In genomic region chr2:154567766-154568165, GRCm38 (mm10) we compare ENCODE assay signal across 8 mouse cellular contexts. TPM values are rescaled to one million over a fixed set of nuclear protein-coding genes. Genes with fewer than 3 reads are reported as not detected.
A peak's percentile ranks its signal among the peaks of the same experiment; 100 is the strongest.
DNase-seq lines count a peak whose midpoint lies in the region; ATAC-seq and TF ChIP-seq lines count a peak whose summit lies in the region.

No protein-coding gene starts in this region.

- peak overlapping the region; percentile 82 for H3K27ac ChIP-seq in heart, postnatal 0 days (ENCODE audit: low read depth)
- H3K27ac ChIP-seq in forebrain, embryonic 10.5 days: peak overlapping the region; percentile 98
- H3K27ac ChIP-seq in limb, embryonic 14.5 days (replicated peaks; ENCODE audit: low read depth, low read length): peak overlapping the region; percentile 16; the same call in 1 of the 2 replicates

- H3K79me2 ChIP-seq in myocyte (ENCODE audit: control insufficient read depth, insufficient read depth): peaks cover 15% of the 10 kb centered on the region

- TF ChIP-seq CTCF in heart, postnatal 0 days (IDR thresholded peaks at IDR 0.05; ENCODE audit: low read depth): no peak

- H3ac ChIP-seq in myocyte (ENCODE audit: control insufficient read depth, insufficient read length): no peak overlapping the region

- peak overlapping the region; percentile 98 for H3K4me2 ChIP-seq in heart, postnatal 0 days (ENCODE audit: low read depth, low read length)
- peak overlapping the region; percentile 76 for H3K4me2 ChIP-seq in limb, embryonic 14.5 days (replicated peaks; ENCODE audit: low read depth, low read length, severe bottlenecking)
- H3K4me2 ChIP-seq in myocyte (ENCODE audit: low read depth): peak overlapping the region; percentile 84

- no peak for ATAC-seq in heart, postnatal 0 days (ENCODE audit: insufficient read depth, low read depth)
- no peak for ATAC-seq in limb, embryonic 14.5 days (ENCODE audit: low FRiP score, low read depth)

- TF ChIP-seq POLR2A in limb, embryonic 14.5 days (IDR thresholded peaks at IDR 0.05; ENCODE audit: borderline replicate concordance, extremely low read depth, insufficient read depth, insufficient read length): no peak
- no peak for TF ChIP-seq POLR2A in myocyte (IDR thresholded peaks at IDR 0.05; ENCODE audit: insufficient read length, low read depth)

- H3K9me3 ChIP-seq in heart, postnatal 0 days (replicated peaks; ENCODE audit: control insufficient read depth, low read length): no peaks in the 10 kb centered on the region
- no peaks in the 10 kb centered on the region for H3K9me3 ChIP-seq in forebrain, embryonic 10.5 days
- no peaks in the 10 kb centered on the region for H3K9me3 ChIP-seq in limb, embryonic 14.5 days (ENCODE audit: control insufficient read depth, low read length)

- no peak for TF ChIP-seq EP300 in heart, postnatal 0 days (IDR thresholded peaks at IDR 0.05; ENCODE audit: low read depth)

- WGBS in heart, postnatal 0 days: 52% methylated on average over 2 of the region's 2 CpGs
- 83% methylated on average over 2 of the region's 2 CpGs for WGBS in forebrain, embryonic 10.5 days
- WGBS in limb, embryonic 14.5 days: 66% methylated on average over 2 of the region's 2 CpGs

- H3K27me3 ChIP-seq in heart, postnatal 0 days (ENCODE audit: control insufficient read depth, insufficient read depth, low read length): no peaks in the 10 kb centered on the region
- H3K27me3 ChIP-seq in forebrain, embryonic 10.5 days (ENCODE audit: poor library complexity, severe bottlenecking): peaks cover 10% of the 10 kb centered on the region; the same call in 1 of the 2 replicates
- no peaks in the 10 kb centered on the region for H3K27me3 ChIP-seq in limb, embryonic 14.5 days (ENCODE audit: control insufficient read depth, insufficient read depth, low read length)
- no peaks in the 10 kb centered on the region for H3K27me3 ChIP-seq in myocyte (ENCODE audit: control insufficient read depth, insufficient read depth, insufficient read length)

- peaks cover 21% of the 10 kb centered on the region; the same call in 1 of the 2 replicates for H3K4me1 ChIP-seq in heart, postnatal 0 days (ENCODE audit: control insufficient read depth, insufficient read depth)
- peaks cover 61% of the 10 kb centered on the region for H3K4me1 ChIP-seq in forebrain, embryonic 10.5 days
- H3K4me1 ChIP-seq in limb, embryonic 14.5 days (ENCODE audit: control insufficient read depth, insufficient read depth, low read length): peaks cover 33% of the 10 kb centered on the region

- H3K36me3 ChIP-seq in heart, postnatal 0 days (replicated peaks; ENCODE audit: control insufficient read depth, insufficient read depth, low read length): 0 out of 2 replicates have a peak, but pooled peaks cover 8% of the 10 kb centered on the region
- H3K36me3 ChIP-seq in forebrain, embryonic 10.5 days (replicated peaks): peaks cover 40% of the 10 kb centered on the region
- peaks cover 16% of the 10 kb centered on the region for H3K36me3 ChIP-seq in limb, embryonic 14.5 days (ENCODE audit: control insufficient read depth, insufficient read depth, low read length)
- H3K36me3 ChIP-seq in myocyte (ENCODE audit: control insufficient read depth, insufficient read depth): peaks cover 5% of the 10 kb centered on the region

- 0 out of 2 replicates have a peak overlapping the region, but pooled peaks have one; percentile 82 for H3K4me3 ChIP-seq in heart, postnatal 0 days (ENCODE audit: low read depth, low read length)
- peak overlapping the region; percentile 88 for H3K4me3 ChIP-seq in forebrain, embryonic 10.5 days
- peak overlapping the region; percentile 81 for H3K4me3 ChIP-seq in limb, embryonic 14.5 days (replicated peaks; ENCODE audit: low read length)
- H3K4me3 ChIP-seq in myocyte: peak overlapping the region; percentile 49

- H3K9ac ChIP-seq in heart, postnatal 0 days (replicated peaks; ENCODE audit: low read depth, low read length): 0 out of 2 replicates have a peak overlapping the region, but pooled peaks have one; percentile 9
- H3K9ac ChIP-seq in limb, embryonic 14.5 days (ENCODE audit: low read depth, low read length, severe bottlenecking): peak overlapping the region; percentile 82

- intact Hi-C loops in gastrocnemius, postnatal 14 days (cut with DNase I; ENCODE audit: low total_unique reads): no loop called here

- no peak for DNase-seq in heart, postnatal 0 days (ENCODE audit: low spot score)
- DNase-seq in heart, adult 9 months (ENCODE audit: low spot score in 2 of 2): no peak
- no peak for DNase-seq in forebrain, embryonic 10.5 days (ENCODE audit: extremely low spot score, low spot score)
- DNase-seq in limb, embryonic 14.5 days (ENCODE audit: low spot score): no peak
- no peak for DNase-seq in layer of hippocampus, postnatal 10 days (ENCODE audit: low spot score in 2 of 2)
- no peak for DNase-seq in spleen, postnatal 4 days (ENCODE audit: low spot score in 2 of 2)
- DNase-seq in gastrocnemius, postnatal 14 days: no peak

TF ChIP-seq in myocyte, 11 proteins besides CTCF, POLR2A, EP300 and RAD21 (continues in another document):
- TF ChIP-seq TCF12 (IDR thresholded peaks at IDR 0.05; ENCODE audit: insufficient read depth, poor library complexity, severe bottlenecking) (no peak), TCF3 (IDR thresholded peaks at IDR 0.05; ENCODE audit: insufficient read length, low read depth) (no peak), REST (IDR thresholded peaks at IDR 0.05; ENCODE audit: insufficient read depth, insufficient read length) (no peak), POLR2AphosphoS2 (IDR thresholded peaks at IDR 0.05; ENCODE audit: insufficient read length, low read depth) (no peak), MYOG (IDR thresholded peaks at IDR 0.05; ENCODE audit: control insufficient read depth in 1 of 3, insufficient read depth in 1 of 3, insufficient read length in 2 of 3, low read depth in 2 of 3) (no peak), MYOD1 (IDR thresholded peaks at IDR 0.05; ENCODE audit: control insufficient read depth in 1 of 3, insufficient read length in 2 of 3, low read depth in 2 of 3) (no peak), MAX (IDR thresholded peaks at IDR 0.05; ENCODE audit: low read depth) (no peak), SRF (IDR thresholded peaks at IDR 0.05; ENCODE audit: control insufficient read depth, insufficient read length, low read depth) (no peak), USF1 (IDR thresholded peaks at IDR 0.05; ENCODE audit: low read depth) (no peak), E2F4 (IDR thresholded peaks at IDR 0.05; ENCODE audit: insufficient read depth) (no peak)

RNA-seq across cellular contexts. Expression of gene E2f1, which starts 1.9 kb away (rescaled TPM):
- total RNA-seq in heart, postnatal 0 days (2014; rRNA removed; ENCODE audit: low replicate concordance): 8.4 and 11.0 TPM in 2 replicates
- polyA plus RNA-seq in heart, postnatal 0 days (2015; fragmentation: Nextera tagmentation; extraction: Ambion mirVana): 6.1 and 6.4 TPM in 2 replicates
- 27.8 and 28.6 TPM in 2 replicates for polyA plus RNA-seq in forebrain, embryonic 10.5 days (2016; fragmentation: Nextera tagmentation; extraction: Ambion mirVana)
- 38.3 and 41.8 TPM in 2 replicates for polyA plus RNA-seq in limb, embryonic 14.5 days (2012; rRNA removed)
- polyA plus RNA-seq in limb, embryonic 14.5 days (2014; fragmentation: Nextera tagmentation; extraction: Ambion mirVana): 9.3 and 9.4 TPM in 2 replicates
- 11.0 TPM for polyA plus RNA-seq in myocyte (2012; fragmentation: generic; extraction: Trizol)
- total RNA-seq in layer of hippocampus, postnatal 10 days (2021): 10 to 100 TPM in 1 of 2 experiments, 1 to 10 TPM in 1; 8.8 to 10.5 TPM
- 1 to 10 TPM; 2.5 to 3.1 TPM for total RNA-seq in gastrocnemius, postnatal 14 days (2021)

RNA-seq across cellular contexts. Expression of gene Necab3, which starts 9.1 kb away (rescaled TPM):
- 2.8 and 3.9 TPM in 2 replicates for total RNA-seq in heart, postnatal 0 days (2014; rRNA removed; ENCODE audit: low replicate concordance)
- polyA plus RNA-seq in heart, postnatal 0 days (2015; fragmentation: Nextera tagmentation; extraction: Ambion mirVana): 1.3 and 2.0 TPM in 2 replicates
- 3.6 and 3.9 TPM in 2 replicates for polyA plus RNA-seq in forebrain, embryonic 10.5 days (2016; fragmentation: Nextera tagmentation; extraction: Ambion mirVana)
- 6.7 and 8.0 TPM in 2 replicates for polyA plus RNA-seq in limb, embryonic 14.5 days (2012; rRNA removed)
- 3.8 and 3.9 TPM in 2 replicates for polyA plus RNA-seq in limb, embryonic 14.5 days (2014; fragmentation: Nextera tagmentation; extraction: Ambion mirVana)
- polyA plus RNA-seq in myocyte (2012; fragmentation: generic; extraction: Trizol): 0.12 TPM
- total RNA-seq in layer of hippocampus, postnatal 10 days (2021): 10 to 100 TPM; 29.8 to 33.0 TPM
- 1 to 10 TPM; 1.1 to 1.2 TPM for total RNA-seq in gastrocnemius, postnatal 14 days (2021)

RNA-seq across cellular contexts. Expression of gene Actl10, which starts 16.2 kb away (rescaled TPM):
- total RNA-seq in heart, postnatal 0 days (2014; rRNA removed; ENCODE audit: low replicate concordance): 0.23 TPM in 1 of 2 replicates, not detected in the other
- polyA plus RNA-seq in heart, postnatal 0 days (2015; fragmentation: Nextera tagmentation; extraction: Ambion mirVana): not detected in 2 replicates
- polyA plus RNA-seq in forebrain, embryonic 10.5 days (2016; fragmentation: Nextera tagmentation; extraction: Ambion mirVana): 0.43 and 0.55 TPM in 2 replicates
- polyA plus RNA-seq in limb, embryonic 14.5 days (2012; rRNA removed): 0.09 TPM in 1 of 2 replicates, not detected in the other
- 0.21 and 0.30 TPM in 2 replicates for polyA plus RNA-seq in limb, embryonic 14.5 days (2014; fragmentation: Nextera tagmentation; extraction: Ambion mirVana)
- 0.17 TPM for polyA plus RNA-seq in myocyte (2012; fragmentation: generic; extraction: Trizol)
- total RNA-seq in layer of hippocampus, postnatal 10 days (2021): not detected
- total RNA-seq in gastrocnemius, postnatal 14 days (2021): not detected

RNA-seq across cellular contexts. Expression of gene 1700003F12Rik, which starts 20.9 kb away (rescaled TPM):
- total RNA-seq in heart, postnatal 0 days (2014; rRNA removed; ENCODE audit: low replicate concordance): 2.0 TPM in 1 of 2 replicates, not detected in the other
- 0.70 and 1.1 TPM in 2 replicates for polyA plus RNA-seq in heart, postnatal 0 days (2015; fragmentation: Nextera tagmentation; extraction: Ambion mirVana)
- polyA plus RNA-seq in forebrain, embryonic 10.5 days (2016; fragmentation: Nextera tagmentation; extraction: Ambion mirVana): 4.2 and 4.7 TPM in 2 replicates
- 0.48 and 0.59 TPM in 2 replicates for polyA plus RNA-seq in limb, embryonic 14.5 days (2012; rRNA removed)
- 0.91 and 1.4 TPM in 2 replicates for polyA plus RNA-seq in limb, embryonic 14.5 days (2014; fragmentation: Nextera tagmentation; extraction: Ambion mirVana)
- polyA plus RNA-seq in myocyte (2012; fragmentation: generic; extraction: Trizol): 22.9 TPM
- total RNA-seq in layer of hippocampus, postnatal 10 days (2021): 1 to 10 TPM in 1 of 2 experiments, under 1 TPM in 1; 0.67 to 2.0 TPM
- total RNA-seq in gastrocnemius, postnatal 14 days (2021): under 1 TPM in 1 of 2 experiments, not detected in 1; 0.31 TPM

RNA-seq across cellular contexts. Expression of gene Pxmp4, which starts 35.7 kb away (rescaled TPM):
- total RNA-seq in heart, postnatal 0 days (2014; rRNA removed; ENCODE audit: low replicate concordance): 29.4 and 97.5 TPM in 2 replicates
- 40.0 and 42.7 TPM in 2 replicates for polyA plus RNA-seq in heart, postnatal 0 days (2015; fragmentation: Nextera tagmentation; extraction: Ambion mirVana)
- polyA plus RNA-seq in forebrain, embryonic 10.5 days (2016; fragmentation: Nextera tagmentation; extraction: Ambion mirVana): 9.3 and 12.4 TPM in 2 replicates
- 20.6 and 21.2 TPM in 2 replicates for polyA plus RNA-seq in limb, embryonic 14.5 days (2012; rRNA removed)
- 27.0 and 27.6 TPM in 2 replicates for polyA plus RNA-seq in limb, embryonic 14.5 days (2014; fragmentation: Nextera tagmentation; extraction: Ambion mirVana)
- 12.5 TPM for polyA plus RNA-seq in myocyte (2012; fragmentation: generic; extraction: Trizol)
- 10 to 100 TPM; 14.3 to 15.7 TPM for total RNA-seq in layer of hippocampus, postnatal 10 days (2021)
- 10 to 100 TPM; 14.1 to 14.9 TPM for total RNA-seq in gastrocnemius, postnatal 14 days (2021)

Comparison
In these comparisons a context has a peak if more than half of its experiments do, and no peak if none do; other contexts are left out.
1. H3K27ac ChIP-seq: peak in every context shown above with its lines; median percentile 98 in forebrain, embryonic 10.5 days; 82 in heart, postnatal 0 days; 16 in limb, embryonic 14.5 days.